ENCODE assay signal across 15 mouse cellular contexts in the genomic region with DNA sequence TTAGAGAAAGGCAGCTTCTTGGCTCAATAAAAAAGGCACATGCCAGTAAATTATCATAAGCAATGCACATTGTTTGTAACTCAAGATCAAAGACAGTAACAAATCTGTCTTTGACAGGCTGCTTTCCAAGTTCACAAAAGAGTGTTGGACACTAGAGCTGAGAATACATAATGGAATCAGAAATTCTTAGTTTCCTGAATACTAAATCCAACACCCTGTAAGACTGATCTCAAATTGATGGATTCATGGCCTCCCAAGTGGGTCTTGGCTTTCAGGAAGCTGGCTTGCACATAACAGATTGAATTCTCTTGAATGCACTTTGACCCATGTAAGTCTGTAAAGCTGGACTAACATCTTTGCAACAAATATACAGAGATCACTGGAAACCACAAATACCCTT.
DNase-seq lines count a peak whose midpoint lies in the region; ATAC-seq and TF ChIP-seq lines count a peak whose summit lies in the region.
"Had no signal": no experiment of that assay in that cellular context is flagged by ENCODE, and none has a peak within 500 bp of the region (broad histone marks: within the 10 kb centered on the region; RNA-seq: fewer than 3 reads in every experiment).

No protein-coding gene starts in this region.

- H3K9ac ChIP-seq in hindbrain, embryonic 15.5 days = no peak overlapping the region
- H3K9ac ChIP-seq in hindbrain, embryonic 11.5 days (ENCODE audit: low read depth, low read length) = no peak overlapping the region
- H3K9ac ChIP-seq in kidney, postnatal 0 days (ENCODE audit: low read depth, low read length) = no peak overlapping the region
- no peak overlapping the region for H3K9ac ChIP-seq in lung, embryonic 15.5 days
- H3K9ac ChIP-seq: embryonic facial prominence, embryonic 12.5 days; forebrain, embryonic 13.5 days; heart, embryonic 13.5 days; hindbrain, embryonic 12.5 days had no signal

- no peak for ATAC-seq in hindbrain, embryonic 15.5 days (ENCODE audit: low FRiP score, low read depth)
- no peak for ATAC-seq in hindbrain, embryonic 11.5 days (ENCODE audit: low FRiP score)
- no peak for ATAC-seq in kidney, postnatal 0 days (replicated peaks; ENCODE audit: low FRiP score, low read depth)
- ATAC-seq in lung, embryonic 15.5 days (ENCODE audit: borderline replicate concordance, extremely low read depth, low FRiP score, low TSS enrichment) = peak; percentile 42; the same call in 1 of the 2 replicates

- no peaks in the 10 kb centered on the region for H3K4me1 ChIP-seq in hindbrain, embryonic 15.5 days (replicated peaks)
- H3K4me1 ChIP-seq in hindbrain, embryonic 11.5 days (replicated peaks; ENCODE audit: control insufficient read depth, insufficient read depth, low read length) = no peaks in the 10 kb centered on the region
- H3K4me1 ChIP-seq in kidney, postnatal 0 days (replicated peaks; ENCODE audit: insufficient read depth, low read length) = no peaks in the 10 kb centered on the region
- H3K4me1 ChIP-seq in lung, embryonic 15.5 days = peaks cover 8% of the 10 kb centered on the region
- H3K4me1 ChIP-seq: embryonic facial prominence, embryonic 12.5 days; heart, embryonic 13.5 days; hindbrain, embryonic 12.5 days had no signal

- no peaks in the 10 kb centered on the region for H3K36me3 ChIP-seq in hindbrain, embryonic 15.5 days
- H3K36me3 ChIP-seq in hindbrain, embryonic 11.5 days (ENCODE audit: control insufficient read depth, insufficient read depth, low read length) = no peaks in the 10 kb centered on the region
- H3K36me3 ChIP-seq in kidney, postnatal 0 days (ENCODE audit: insufficient read depth, low read length) = no peaks in the 10 kb centered on the region
- no peaks in the 10 kb centered on the region for H3K36me3 ChIP-seq in lung, embryonic 15.5 days
- H3K36me3 ChIP-seq: embryonic facial prominence, embryonic 12.5 days; heart, embryonic 13.5 days; hindbrain, embryonic 12.5 days had no signal

- H3K4me2 ChIP-seq in hindbrain, embryonic 15.5 days = no peak overlapping the region
- H3K4me2 ChIP-seq in hindbrain, embryonic 11.5 days (replicated peaks; ENCODE audit: low read depth, low read length) = no peak overlapping the region
- H3K4me2 ChIP-seq in kidney, postnatal 0 days (ENCODE audit: low read length) = no peak overlapping the region
- no peak overlapping the region for H3K4me2 ChIP-seq in lung, embryonic 15.5 days
- H3K4me2 ChIP-seq: embryonic facial prominence, embryonic 12.5 days; forebrain, embryonic 13.5 days; heart, embryonic 13.5 days; hindbrain, embryonic 12.5 days had no signal

- no peaks in the 10 kb centered on the region for H3K9me3 ChIP-seq in hindbrain, embryonic 15.5 days
- no peaks in the 10 kb centered on the region for H3K9me3 ChIP-seq in hindbrain, embryonic 11.5 days (ENCODE audit: control insufficient read depth, low read length)
- H3K9me3 ChIP-seq in kidney, postnatal 0 days (replicated peaks; ENCODE audit: low read length) = no peaks in the 10 kb centered on the region
- H3K9me3 ChIP-seq in lung, embryonic 15.5 days = no peaks in the 10 kb centered on the region
- H3K9me3 ChIP-seq: embryonic facial prominence, embryonic 12.5 days; forebrain, embryonic 13.5 days; heart, embryonic 13.5 days; hindbrain, embryonic 12.5 days had no signal

- DNase-seq in hindbrain, embryonic 11.5 days (ENCODE audit: low spot score) = no peak
- peak; percentile 77 for DNase-seq in kidney, postnatal 0 days (ENCODE audit: low spot score)
- no peak for DNase-seq in kidney, postnatal 36 days
- DNase-seq in lung, postnatal 36 days = no peak
- no peak for DNase-seq in cerebellum, postnatal 14 days
- DNase-seq: cerebellum, adult 11 months; cerebellum, adult 8-10 months; gastrocnemius, postnatal 36 days had no signal

- peak overlapping the region; percentile 42; the same call in 1 of the 2 replicates for H3K27ac ChIP-seq in hindbrain, embryonic 15.5 days (replicated peaks)
- no peak overlapping the region for H3K27ac ChIP-seq in hindbrain, embryonic 11.5 days (ENCODE audit: low read depth, low read length)
- no peak overlapping the region for H3K27ac ChIP-seq in kidney, postnatal 0 days
- H3K27ac ChIP-seq in lung, embryonic 15.5 days = no peak overlapping the region
- H3K27ac ChIP-seq: embryonic facial prominence, embryonic 12.5 days; forebrain, embryonic 13.5 days; heart, embryonic 13.5 days; hindbrain, embryonic 12.5 days; hindbrain, postnatal 0 days had no signal

- no peak overlapping the region for H3K4me3 ChIP-seq in hindbrain, embryonic 15.5 days
- H3K4me3 ChIP-seq in hindbrain, embryonic 11.5 days (ENCODE audit: low read depth, low read length) = no peak overlapping the region
- H3K4me3 ChIP-seq in kidney, postnatal 0 days (replicated peaks; ENCODE audit: low read depth, low read length) = no peak overlapping the region
- no peak overlapping the region for H3K4me3 ChIP-seq in lung, embryonic 15.5 days
- H3K4me3 ChIP-seq: embryonic facial prominence, embryonic 12.5 days; forebrain, embryonic 13.5 days; heart, embryonic 13.5 days; hindbrain, embryonic 12.5 days had no signal

- no peak for TF ChIP-seq CTCF in kidney, postnatal 0 days (IDR thresholded peaks at IDR 0.05; ENCODE audit: low read depth)

- no peaks in the 10 kb centered on the region for H3K27me3 ChIP-seq in hindbrain, embryonic 15.5 days
- H3K27me3 ChIP-seq in hindbrain, embryonic 11.5 days (ENCODE audit: control insufficient read depth, insufficient read depth, low read length) = no peaks in the 10 kb centered on the region
- H3K27me3 ChIP-seq in kidney, postnatal 0 days (ENCODE audit: insufficient read depth, low read length) = no peaks in the 10 kb centered on the region
- no peaks in the 10 kb centered on the region for H3K27me3 ChIP-seq in lung, embryonic 15.5 days
- H3K27me3 ChIP-seq: embryonic facial prominence, embryonic 12.5 days; forebrain, embryonic 13.5 days; heart, embryonic 13.5 days; hindbrain, embryonic 12.5 days had no signal
